Mouse (Mus musculus): ENCODE data around the gene Fam3c.

The Fam3c gene

GRCm38 (mm10) chr6:22356086-22356507 is at the start of gene Fam3c:
Gene Fam3c (minus strand): TSS chr6:22356243.
- peak; percentile 92 to 98 for DNase-seq (ENCODE audit: low spot score in 2 of 2)

GRCm38 (mm10) chr6:22405021-22405420 is 49.0 kb upstream of the Fam3c start:
- no peak for DNase-seq (ENCODE audit: low spot score in 2 of 2)

GRCm38 (mm10) chr6:22403736-22404135 is 47.7 kb upstream of the Fam3c start:
- DNase-seq (ENCODE audit: low spot score in 2 of 2): no peak

- DNase-seq (ENCODE audit: low spot score in 2 of 2): no peak
Observed at GRCm38 (mm10) chr6:22403317-22403716, 47.3 kb upstream of the Fam3c start.

- no peak for DNase-seq (ENCODE audit: low spot score in 2 of 2)
Observed at GRCm38 (mm10) chr6:22402548-22403164, 46.6 kb upstream of the Fam3c start.

GRCm38 (mm10) chr6:22402037-22402436 is 46.0 kb upstream of the Fam3c start:
- no peak for DNase-seq (ENCODE audit: low spot score in 2 of 2)

- no peak for DNase-seq (ENCODE audit: low spot score in 2 of 2)
Observed at GRCm38 (mm10) chr6:22398079-22398774, 42.2 kb upstream of the Fam3c start.

- no peak for DNase-seq (ENCODE audit: low spot score in 2 of 2)
Observed at GRCm38 (mm10) chr6:22395207-22395606, 39.2 kb upstream of the Fam3c start.

GRCm38 (mm10) chr6:22390654-22391365 is 34.8 kb upstream of the Fam3c start:
- no peak for DNase-seq (ENCODE audit: low spot score in 2 of 2)

GRCm38 (mm10) chr6:22385254-22385870 is 29.3 kb upstream of the Fam3c start:
- DNase-seq (ENCODE audit: low spot score in 2 of 2): no peak

GRCm38 (mm10) chr6:22380269-22380668 is 24.2 kb upstream of the Fam3c start:
- no peak for DNase-seq (ENCODE audit: low spot score in 2 of 2)

GRCm38 (mm10) chr6:22379831-22380230 is 23.8 kb upstream of the Fam3c start:
- DNase-seq (ENCODE audit: low spot score in 2 of 2): no peak

GRCm38 (mm10) chr6:22378462-22378861 is 22.4 kb upstream of the Fam3c start:
- DNase-seq (ENCODE audit: low spot score in 2 of 2): no peak

- peak in 1 of 2 experiments; percentile 22 for DNase-seq (ENCODE audit: low spot score in 2 of 2)
Observed at GRCm38 (mm10) chr6:22374791-22375190, 18.7 kb upstream of the Fam3c start.

GRCm38 (mm10) chr6:22373476-22373875 is 17.4 kb upstream of the Fam3c start:
- DNase-seq (ENCODE audit: low spot score in 2 of 2): no peak

GRCm38 (mm10) chr6:22366977-22367376 is 10.9 kb upstream of the Fam3c start:
- DNase-seq (ENCODE audit: low spot score in 2 of 2): no peak

GRCm38 (mm10) chr6:22363590-22363989 is 7.5 kb upstream of the Fam3c start:
- no peak for DNase-seq (ENCODE audit: low spot score in 2 of 2)

GRCm38 (mm10) chr6:22361941-22362340 is 5.9 kb upstream of the Fam3c start:
- DNase-seq (ENCODE audit: low spot score in 2 of 2): no peak

- DNase-seq (ENCODE audit: low spot score in 2 of 2): no peak
Observed at GRCm38 (mm10) chr6:22359019-22359418, 3.0 kb upstream of the Fam3c start.

GRCm38 (mm10) chr6:22357351-22357750 is 1.3 kb upstream of the Fam3c start:
- DNase-seq (ENCODE audit: low spot score in 2 of 2): no peak

- DNase-seq (ENCODE audit: low spot score in 2 of 2): no peak
Observed at GRCm38 (mm10) chr6:22355396-22356085, 502 bp downstream of the Fam3c start.

- DNase-seq (ENCODE audit: low spot score in 2 of 2): no peak
Observed at GRCm38 (mm10) chr6:22354675-22355074, 1.4 kb downstream of the Fam3c start.

All from thymus, postnatal 10 days (tissue).